Mouse (Mus musculus) liver, postnatal 0 days (tissue): Measurements from ENCODE around the gene Afdn.

ENCODE experiments used
- CTCF ChIP-seq: sonication (generic); IDR thresholded peaks from 2 replicates; pipeline ENCODE4 v1.5.1; 2016; ENCODE audit warnings: antibody characterized with exemption, low read depth
- EP300 ChIP-seq: IDR thresholded peaks from 2 replicates; pipeline ENCODE4 v1.6.1; 2016; ENCODE audit warnings: antibody characterized with exemption, low read depth, mild to moderate bottlenecking

DNA sequence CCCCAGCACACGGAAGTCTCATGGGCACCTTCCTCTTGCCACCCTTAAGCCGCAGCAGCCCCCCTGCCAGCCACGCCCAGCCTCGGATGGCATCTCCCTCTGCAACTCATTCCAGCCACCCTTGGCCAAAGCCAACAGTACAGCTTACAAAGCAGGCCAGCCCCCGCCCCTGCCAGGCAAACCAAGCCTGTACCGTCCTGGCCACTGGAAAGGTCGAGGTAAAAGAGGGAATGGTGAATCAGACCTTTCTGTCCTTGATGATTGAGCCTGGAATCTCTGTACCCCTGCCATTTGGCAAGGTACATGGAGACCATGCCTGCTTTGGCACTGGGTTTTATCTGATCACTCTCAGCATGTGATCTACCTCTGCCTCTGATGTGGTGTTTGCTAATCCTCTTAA lies 138.9 kb downstream of the Afdn start:
- TF ChIP-seq CTCF: no peak
- TF ChIP-seq EP300: no peak
